Mouse (Mus musculus) cerebellum, adult 11 months (tissue): ENCODE measurements around the gene Gpr19.

ENCODE experiments used
- DNase-seq: peaks from one replicate; pipeline ENCODE4 v3.0.0; 2022

Gene Gpr19

GRCm38 (mm10) chr6:134886475-134886874, 11.9 kb downstream of the Gpr19 start:
- DNase-seq, result no peak

- DNase-seq, result no peak
Measured at GRCm38 (mm10) chr6:134885515-134885914, 12.9 kb downstream of the Gpr19 start.

GRCm38 (mm10) chr6:134883661-134884060, 14.7 kb downstream of the Gpr19 start:
- DNase-seq, result no peak

GRCm38 (mm10) chr6:134880046-134880445, 18.3 kb downstream of the Gpr19 start:
- DNase-seq, result no peak

GRCm38 (mm10) chr6:134879556-134879955, 18.8 kb downstream of the Gpr19 start:
- DNase-seq, result no peak

- peak; percentile 62 for DNase-seq
Measured at GRCm38 (mm10) chr6:134877892-134878291, 20.5 kb downstream of the Gpr19 start.

- DNase-seq, result no peak
Measured at GRCm38 (mm10) chr6:134877276-134877675, 21.1 kb downstream of the Gpr19 start.

GRCm38 (mm10) chr6:134876795-134877194, 21.6 kb downstream of the Gpr19 start:
- no peak for DNase-seq

GRCm38 (mm10) chr6:134873018-134873417, 25.4 kb downstream of the Gpr19 start:
- no peak for DNase-seq

GRCm38 (mm10) chr6:134872236-134872635, 26.1 kb downstream of the Gpr19 start:
- no peak for DNase-seq

GRCm38 (mm10) chr6:134870887-134871286, 27.5 kb downstream of the Gpr19 start:
- no peak for DNase-seq

GRCm38 (mm10) chr6:134870209-134870742, 28.1 kb downstream of the Gpr19 start:
- no peak for DNase-seq

- no peak for DNase-seq
Measured at GRCm38 (mm10) chr6:134867325-134867724, 31.1 kb downstream of the Gpr19 start.

GRCm38 (mm10) chr6:134866113-134866512, 32.3 kb downstream of the Gpr19 start:
- DNase-seq, result no peak

- peak; percentile 90 for DNase-seq
Measured at GRCm38 (mm10) chr6:134863146-134863545, 35.2 kb downstream of the Gpr19 start.

- DNase-seq, result peak; percentile 25
Measured at GRCm38 (mm10) chr6:134862671-134863104, 35.7 kb downstream of the Gpr19 start.

- DNase-seq, result no peak
Measured at GRCm38 (mm10) chr6:134861386-134861785, 37.0 kb downstream of the Gpr19 start.

- no peak for DNase-seq
Measured at GRCm38 (mm10) chr6:134860275-134860674, 38.1 kb downstream of the Gpr19 start.

- no peak for DNase-seq
Measured at GRCm38 (mm10) chr6:134859021-134859420, 39.4 kb downstream of the Gpr19 start.

GRCm38 (mm10) chr6:134855926-134856325, 42.5 kb downstream of the Gpr19 start:
- no peak for DNase-seq

GRCm38 (mm10) chr6:134854782-134855181, 43.6 kb downstream of the Gpr19 start:
- no peak for DNase-seq

- no peak for DNase-seq
Measured at GRCm38 (mm10) chr6:134849985-134850384, 48.4 kb downstream of the Gpr19 start.

GRCm38 (mm10) chr6:134849461-134849860, 48.9 kb downstream of the Gpr19 start:
- no peak for DNase-seq

GRCm38 (mm10) chr6:134848197-134848890, 50.0 kb downstream of the Gpr19 start:
- no peak for DNase-seq

GRCm38 (mm10) chr6:134847550-134847949, 50.8 kb downstream of the Gpr19 start:
- no peak for DNase-seq
